Mouse (Mus musculus) myocyte (in vitro differentiated cells): ENCODE data around the gene Ret.

ENCODE experiments used
- CEBPB ChIP-seq: IDR thresholded peaks from 2 replicates; pipeline ENCODE4 v1.6.1; 2011; ENCODE audit warnings: mild to moderate bottlenecking, moderate library complexity; ENCODE audit not compliant: poor library complexity, insufficient read depth, severe bottlenecking
- E2F4 ChIP-seq: IDR thresholded peaks from one replicate; pipeline ENCODE4 v1.6.1; 2011; ENCODE audit warnings: mild to moderate bottlenecking, control low read depth, moderate library complexity; ENCODE audit not compliant: insufficient read depth
- MAX ChIP-seq: IDR thresholded peaks from one replicate; pipeline ENCODE4 v1.6.1; 2011; ENCODE audit warnings: low read depth, mild to moderate bottlenecking, control low read depth
- MYOD1 ChIP-seq, 3 experiments: IDR thresholded peaks; one replicate each; pipeline ENCODE4 v1.6.1; 2011; ENCODE audit warnings: control low read depth in 2 of 3, low read depth in 2 of 3, mild to moderate bottlenecking in 2 of 3, moderate library complexity in 1 of 3; ENCODE audit not compliant: insufficient read length in 2 of 3, control insufficient read depth in 1 of 3
- MYOG ChIP-seq, 3 experiments: IDR thresholded peaks; one replicate each; pipeline ENCODE4 v1.6.1; 2011; ENCODE audit warnings: control low read depth in 2 of 3, low read depth in 2 of 3, mild to moderate bottlenecking in 2 of 3; ENCODE audit not compliant: insufficient read length in 2 of 3, control insufficient read depth in 1 of 3, insufficient read depth in 1 of 3
- POLR2A ChIP-seq: IDR thresholded peaks from one replicate; pipeline ENCODE4 v1.6.1; 2011; ENCODE audit warnings: low read depth, mild to moderate bottlenecking, control low read depth, moderate library complexity; ENCODE audit not compliant: insufficient read length
- POLR2AphosphoS2 ChIP-seq: IDR thresholded peaks from one replicate; pipeline ENCODE4 v1.6.1; 2011; ENCODE audit warnings: low read depth, control low read depth; ENCODE audit not compliant: insufficient read length
- REST ChIP-seq: IDR thresholded peaks from one replicate; pipeline ENCODE4 v1.6.1; 2011; ENCODE audit warnings: mild to moderate bottlenecking, control low read depth, moderate library complexity; ENCODE audit not compliant: insufficient read depth, insufficient read length
- TCF12 ChIP-seq: IDR thresholded peaks from one replicate; pipeline ENCODE4 v1.6.1; 2011; ENCODE audit warnings: mild to moderate bottlenecking, control low read depth; ENCODE audit not compliant: poor library complexity, insufficient read depth, severe bottlenecking
- TCF3 ChIP-seq: IDR thresholded peaks from one replicate; pipeline ENCODE4 v1.6.1; 2011; ENCODE audit warnings: low read depth, control low read depth; ENCODE audit not compliant: insufficient read length
- USF1 ChIP-seq: IDR thresholded peaks from one replicate; pipeline ENCODE4 v1.6.1; 2011; ENCODE audit warnings: low read depth, mild to moderate bottlenecking, control low read depth, moderate library complexity

- TF ChIP-seq TCF3 (no peak), MAX (no peak), POLR2A (no peak), USF1 (no peak), TCF12 (no peak), E2F4 (no peak), MYOD1 (IDR thresholded peaks at IDR 0.05; ENCODE audit: control insufficient read depth in 1 of 3, insufficient read length in 2 of 3, low read depth in 2 of 3) (no peak), POLR2AphosphoS2 (no peak), MYOG (IDR thresholded peaks at IDR 0.05; ENCODE audit: control insufficient read depth in 1 of 3, insufficient read depth in 1 of 3, insufficient read length in 2 of 3, low read depth in 2 of 3) (no peak), REST (no peak), CEBPB (no peak)
Observed at GRCm38 (mm10) chr6:118188599-118188998, 8.9 kb downstream of the Ret start.
